In the genomic region with DNA sequence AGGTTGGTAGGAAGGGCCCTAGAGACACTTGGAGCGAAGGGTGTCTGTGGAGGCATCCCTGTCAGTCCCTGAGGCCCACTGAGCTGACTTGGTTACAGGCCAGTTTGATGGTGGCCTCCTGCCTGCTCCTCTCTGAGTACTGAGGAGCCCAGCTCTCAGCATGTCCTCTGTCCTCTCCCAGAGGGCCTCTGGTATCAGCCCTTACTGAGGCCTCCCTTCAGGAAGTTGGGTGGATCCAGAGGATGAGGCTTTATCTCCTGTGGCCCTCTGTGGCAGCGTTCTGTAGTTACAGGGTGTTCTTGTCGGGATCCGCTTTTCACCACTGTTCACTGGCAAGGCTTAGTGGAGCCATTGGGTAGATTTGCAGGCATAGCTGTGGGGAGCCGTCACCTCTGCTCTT, we compare ENCODE assay signal across 15 mouse cellular contexts. TPM values are rescaled to one million over a fixed set of nuclear protein-coding genes. Genes with fewer than 3 reads are reported as not detected.
A peak's percentile ranks its signal among the peaks of the same experiment; 100 is the strongest.
DNase-seq lines count a peak whose midpoint lies in the region; ATAC-seq and TF ChIP-seq lines count a peak whose summit lies in the region.
"Had no signal": no experiment of that assay in that cellular context is flagged by ENCODE, and none has a peak within 500 bp of the region (broad histone marks: within the 10 kb centered on the region; RNA-seq: fewer than 3 reads in every experiment).

No protein-coding gene starts in this region.

- H3K4me3 ChIP-seq in heart, embryonic 11.5 days (ENCODE audit: low read depth, low read length) = no peak overlapping the region
- no peak overlapping the region for H3K4me3 ChIP-seq in midbrain, embryonic 11.5 days (ENCODE audit: low read depth, low read length)
- no peak overlapping the region for H3K4me3 ChIP-seq in midbrain, embryonic 16.5 days (ENCODE audit: low read depth, low read length)
- peak overlapping the region; percentile 25 to 27 for H3K4me3 ChIP-seq in liver, embryonic 14.5 days (ENCODE audit: insufficient read depth in 1 of 2, low read depth in 2 of 2, low read length in 2 of 2)
- H3K4me3 ChIP-seq in cerebellum, adult 2 months (replicated peaks; ENCODE audit: insufficient read depth, low read depth, low read length) = no peak overlapping the region
- H3K4me3 ChIP-seq: limb, embryonic 13.5 days; neural tube, embryonic 13.5 days had no signal

- 50% methylated on average over 5 of the region's 5 CpGs for WGBS in heart, embryonic 11.5 days (ENCODE audit: insufficient replicate concordance)
- WGBS in midbrain, embryonic 11.5 days = 75% methylated on average over 5 of the region's 5 CpGs
- 75% methylated on average over 5 of the region's 5 CpGs for WGBS in midbrain, embryonic 16.5 days
- 22% methylated on average over 5 of the region's 5 CpGs for WGBS in liver, embryonic 14.5 days (ENCODE audit: insufficient replicate concordance)
- 74% methylated on average over 5 of the region's 5 CpGs for WGBS in cerebellum, adult 2 months

- intact Hi-C loops in heart, postnatal 14 days (cut with DNase I) = loop anchor here (10.0 kb wide), 1 partner anchor 839 kb away; no protein-coding TSS in a partner anchor

- H3K27ac ChIP-seq in heart, embryonic 11.5 days (ENCODE audit: low read depth, low read length) = no peak overlapping the region
- H3K27ac ChIP-seq in midbrain, embryonic 11.5 days (ENCODE audit: low read depth, low read length) = no peak overlapping the region
- no peak overlapping the region for H3K27ac ChIP-seq in midbrain, embryonic 16.5 days (ENCODE audit: low read length)
- H3K27ac ChIP-seq in liver, embryonic 14.5 days = peak overlapping the region; percentile 95
- H3K27ac ChIP-seq in cerebellum, adult 2 months (ENCODE audit: insufficient read depth, low read length) = no peak overlapping the region
- H3K27ac ChIP-seq: limb, embryonic 13.5 days; neural tube, embryonic 13.5 days had no signal

- no peaks in the 10 kb centered on the region for H3K27me3 ChIP-seq in heart, embryonic 11.5 days (ENCODE audit: control insufficient read depth, insufficient read depth, low read length)
- no peaks in the 10 kb centered on the region for H3K27me3 ChIP-seq in midbrain, embryonic 11.5 days (ENCODE audit: control insufficient read depth, insufficient read depth, low read length)
- H3K27me3 ChIP-seq in midbrain, embryonic 16.5 days (ENCODE audit: control insufficient read depth, insufficient read depth, low read depth, low read length) = no peaks in the 10 kb centered on the region
- no peaks in the 10 kb centered on the region for H3K27me3 ChIP-seq in liver, embryonic 14.5 days (ENCODE audit: control insufficient read depth, insufficient read depth, low read length)
- H3K27me3 ChIP-seq in cerebellum, adult 2 months (ENCODE audit: control insufficient read depth, insufficient read depth, low read length) = no peaks in the 10 kb centered on the region
- H3K27me3 ChIP-seq: limb, embryonic 13.5 days; neural tube, embryonic 13.5 days had no signal

- ATAC-seq in heart, embryonic 11.5 days (replicated peaks; ENCODE audit: insufficient number of reproducible peaks, low FRiP score, low TSS enrichment) = peak; percentile 72; the same call in 1 of the 2 replicates
- no peak for ATAC-seq in midbrain, embryonic 11.5 days (ENCODE audit: low FRiP score)
- no peak for ATAC-seq in midbrain, embryonic 16.5 days
- ATAC-seq in liver, embryonic 14.5 days (ENCODE audit: insufficient read depth) = peak; percentile 100
- no peak for ATAC-seq in CD4-positive, CD25-positive, alpha-beta regulatory T cell, adult 4 months
- ATAC-seq: forebrain, postnatal 0 days had no signal

- DNase-seq in heart, postnatal 14 days = no peak
- DNase-seq in midbrain, embryonic 11.5 days (ENCODE audit: low spot score, missing footprints) = peak; percentile 39
- peak; percentile 73 to 79 (median 75) for DNase-seq in liver, embryonic 14.5 days (ENCODE audit: low read depth in 3 of 3, low spot score in 3 of 3)
- no peak for DNase-seq in testis, postnatal 14 days (ENCODE audit: low spot score)
- DNase-seq in cerebellum, adult 2 months = no peak
- DNase-seq: cerebellum, adult 8-10 months; forebrain, postnatal 0 days; heart, postnatal 36 days; kidney, adult 11 months; kidney, postnatal 36 days had no signal

- no peak for TF ChIP-seq POLR2A in cerebellum, adult 2 months (IDR thresholded peaks at IDR 0.05; ENCODE audit: borderline replicate concordance, insufficient read depth, low read length)

- peak; percentile 59 for TF ChIP-seq CTCF in liver, embryonic 14.5 days (IDR thresholded peaks at IDR 0.05; ENCODE audit: low read depth)
- no peak for TF ChIP-seq CTCF in cerebellum, adult 2 months (IDR thresholded peaks at IDR 0.05; ENCODE audit: borderline replicate concordance, insufficient read depth, low read depth, low read length)

- TF ChIP-seq EP300 in liver, embryonic 14.5 days (IDR thresholded peaks at IDR 0.05; ENCODE audit: low read depth) = peak; percentile 70

- no peaks in the 10 kb centered on the region for H3K36me3 ChIP-seq in heart, embryonic 11.5 days (ENCODE audit: control insufficient read depth, insufficient read depth, low read length)
- no peaks in the 10 kb centered on the region for H3K36me3 ChIP-seq in midbrain, embryonic 11.5 days (ENCODE audit: control insufficient read depth, insufficient read depth, low read length)
- H3K36me3 ChIP-seq in midbrain, embryonic 16.5 days (ENCODE audit: control insufficient read depth, insufficient read depth, low read length) = no peaks in the 10 kb centered on the region
- no peaks in the 10 kb centered on the region for H3K36me3 ChIP-seq in liver, embryonic 14.5 days (replicated peaks; ENCODE audit: control insufficient read depth, insufficient read depth, low read depth)
- H3K36me3 ChIP-seq: limb, embryonic 13.5 days; neural tube, embryonic 13.5 days had no signal

- H3K9ac ChIP-seq in heart, embryonic 11.5 days (ENCODE audit: low read depth, low read length) = 0 out of 2 replicates have a peak overlapping the region, but pooled peaks have one; percentile 22
- no peak overlapping the region for H3K9ac ChIP-seq in midbrain, embryonic 11.5 days (ENCODE audit: low read length)
- no peak overlapping the region for H3K9ac ChIP-seq in midbrain, embryonic 16.5 days (ENCODE audit: low read depth, low read length)
- peak overlapping the region; percentile 61 for H3K9ac ChIP-seq in liver, embryonic 14.5 days (replicated peaks)
- H3K9ac ChIP-seq: forebrain, postnatal 0 days; limb, embryonic 13.5 days; neural tube, embryonic 13.5 days had no signal

- H3K4me2 ChIP-seq in heart, embryonic 11.5 days = peak overlapping the region; percentile 31; the same call in 1 of the 2 replicates
- no peak overlapping the region for H3K4me2 ChIP-seq in midbrain, embryonic 11.5 days
- no peak overlapping the region for H3K4me2 ChIP-seq in midbrain, embryonic 16.5 days (ENCODE audit: low read length)
- peak overlapping the region; percentile 68 for H3K4me2 ChIP-seq in liver, embryonic 14.5 days (ENCODE audit: low read depth)
- H3K4me2 ChIP-seq: limb, embryonic 13.5 days; neural tube, embryonic 13.5 days had no signal

- H3K4me1 ChIP-seq in heart, embryonic 11.5 days (ENCODE audit: control insufficient read depth, insufficient read depth, low read length) = peaks cover 5% of the 10 kb centered on the region; the same call in 1 of the 2 replicates
- H3K4me1 ChIP-seq in midbrain, embryonic 11.5 days (ENCODE audit: control insufficient read depth, insufficient read depth, low read length) = no peaks in the 10 kb centered on the region
- H3K4me1 ChIP-seq in midbrain, embryonic 16.5 days (ENCODE audit: control insufficient read depth, insufficient read depth, low read length) = no peaks in the 10 kb centered on the region
- H3K4me1 ChIP-seq in liver, embryonic 14.5 days (replicated peaks; ENCODE audit: control insufficient read depth in 2 of 2, insufficient read depth in 2 of 2, low read length in 1 of 2) = peaks cover 20 to 28% of the 10 kb centered on the region in 2 experiments
- no peaks in the 10 kb centered on the region for H3K4me1 ChIP-seq in cerebellum, adult 2 months (ENCODE audit: control insufficient read depth, insufficient read depth, low read length)
- H3K4me1 ChIP-seq: limb, embryonic 13.5 days had no signal

- H3K9me3 ChIP-seq in heart, embryonic 11.5 days (replicated peaks; ENCODE audit: control insufficient read depth, low read length) = no peaks in the 10 kb centered on the region
- H3K9me3 ChIP-seq in midbrain, embryonic 11.5 days (ENCODE audit: control insufficient read depth, low read length) = no peaks in the 10 kb centered on the region
- H3K9me3 ChIP-seq in midbrain, embryonic 16.5 days (replicated peaks; ENCODE audit: control insufficient read depth, low read length, poor library complexity, severe bottlenecking) = no peaks in the 10 kb centered on the region
- H3K9me3 ChIP-seq in liver, embryonic 14.5 days (ENCODE audit: control insufficient read depth, low read length) = no peaks in the 10 kb centered on the region
- H3K9me3 ChIP-seq: limb, embryonic 13.5 days; neural tube, embryonic 13.5 days had no signal

RNA-seq across cellular contexts. Expression of a gene that starts 51.3 kb away (rescaled TPM):
- 39.4 and 52.7 TPM in 2 replicates for polyA plus RNA-seq in heart, embryonic 11.5 days (2014; fragmentation: Nextera tagmentation; extraction: Ambion mirVana)
- total RNA-seq in heart, postnatal 14 days (2021) = 1 to 10 TPM; 4.8 to 5.5 TPM
- polyA plus RNA-seq in midbrain, embryonic 11.5 days (2014; fragmentation: Nextera tagmentation; extraction: Ambion mirVana) = 1.6 and 1.8 TPM in 2 replicates
- 1.6 and 1.7 TPM in 2 replicates for polyA plus RNA-seq in midbrain, embryonic 16.5 days (2015; fragmentation: Nextera tagmentation; extraction: Ambion mirVana)
- polyA plus RNA-seq in liver, embryonic 14.5 days (2012; rRNA removed) = 0.11 and 0.12 TPM in 2 replicates
- polyA plus RNA-seq in liver, embryonic 14.5 days (2014; fragmentation: Nextera tagmentation; extraction: Ambion mirVana) = 0.03 and 0.06 TPM in 2 replicates
- polyA plus RNA-seq in cerebellum, adult 2 months (2012; rRNA removed) = 0.24 and 0.26 TPM in 2 replicates
- polyA plus RNA-seq in CD4-positive, CD25-positive, alpha-beta regulatory T cell, adult 4 months (2017; shearing (Covaris generic)) = not detected

Comparison
In these comparisons a context has a peak if more than half of its experiments do, and no peak if none do; other contexts are left out.
1. ATAC-seq: peak in heart, embryonic 11.5 days (single experiment) and liver, embryonic 14.5 days (single experiment); none in midbrain, embryonic 11.5 days (single experiment), midbrain, embryonic 16.5 days (single experiment) and CD4-positive, CD25-positive, alpha-beta regulatory T cell, adult 4 months (single experiment).
2. H3K4me2 ChIP-seq: peak in heart, embryonic 11.5 days (single experiment) and liver, embryonic 14.5 days (single experiment); none in midbrain, embryonic 11.5 days (single experiment) and midbrain, embryonic 16.5 days (single experiment).
3. H3K4me3 ChIP-seq: peak in liver, embryonic 14.5 days (2 of 2); none in heart, embryonic 11.5 days (single experiment), midbrain, embryonic 11.5 days (single experiment), midbrain, embryonic 16.5 days (single experiment) and cerebellum, adult 2 months (single experiment).
4. H3K9ac ChIP-seq: peak in heart, embryonic 11.5 days (single experiment) and liver, embryonic 14.5 days (single experiment); none in midbrain, embryonic 11.5 days (single experiment) and midbrain, embryonic 16.5 days (single experiment).
5. DNase-seq: peak in midbrain, embryonic 11.5 days (single experiment) and liver, embryonic 14.5 days (3 of 3); none in heart, postnatal 14 days (0 of 2), testis, postnatal 14 days (single experiment) and cerebellum, adult 2 months (0 of 2).
6. RNA of a gene that starts 51.3 kb away (polyA plus RNA-seq): 39.4 to 52.7 TPM in heart, embryonic 11.5 days; 1.6 to 1.8 TPM in midbrain, embryonic 11.5 days, 1.6 to 1.7 TPM in midbrain, embryonic 16.5 days, 0.24 to 0.26 TPM in cerebellum, adult 2 months, 0.03 to 0.12 TPM in liver, embryonic 14.5 days and not detected in CD4-positive, CD25-positive, alpha-beta regulatory T cell, adult 4 months; every median in the first group is over 10 times any median in the second.